Mouse (Mus musculus) ES-E14 (cell line): Measurements from ENCODE around the gene Gna12. TPM values are rescaled to one million over a fixed set of nuclear protein-coding genes. Genes with fewer than 3 reads are reported as not detected.

ENCODE experiments used
- DNase-seq: peaks from one replicate; pipeline ENCODE4 v3.0.0-alpha.2; 2013; ENCODE audit warnings: low read depth, low spot score
- H3K27ac ChIP-seq: 2 replicates; pipeline ENCODE4 v1.5.1; 2012; ENCODE audit warnings: low read depth, mild to moderate bottlenecking, low read length, moderate library complexity, mixed read lengths; ENCODE audit not compliant: poor library complexity, insufficient read depth, severe bottlenecking
- H3K36me3 ChIP-seq: 2 replicates; pipeline ENCODE4 v1.6.1; 2012; ENCODE audit warnings: mild to moderate bottlenecking, low read length, moderate library complexity, mixed read lengths; ENCODE audit not compliant: control insufficient read depth, poor library complexity, insufficient read depth, severe bottlenecking
- H3K4me1 ChIP-seq, 2 experiments: fragments of 150-350 bp in 1 of 2; sonication (generic) in 1 of 2; 2 replicates each; pipeline ENCODE4 v1.6.1; 2012; ENCODE audit warnings: low read length in 2 of 2, mild to moderate bottlenecking in 1 of 2, mixed read lengths in 1 of 2; ENCODE audit not compliant: control insufficient read depth in 2 of 2, insufficient read depth in 2 of 2, poor library complexity in 1 of 2
- H3K4me3 ChIP-seq, 2 experiments: fragments of 150-350 bp in 1 of 2; sonication (generic) in 1 of 2; 2 replicates each; pipeline ENCODE4 v1.5.1; 2012; ENCODE audit warnings: low read length in 2 of 2, low read depth in 1 of 2, mild to moderate bottlenecking in 1 of 2, mixed read lengths in 1 of 2; ENCODE audit not compliant: insufficient read depth in 1 of 2, poor library complexity in 1 of 2, severe bottlenecking in 1 of 2
- H3K9ac ChIP-seq: 2 replicates; pipeline ENCODE4 v1.6.1; 2012; ENCODE audit warnings: low read depth, mild to moderate bottlenecking, low read length, mixed read lengths; ENCODE audit not compliant: poor library complexity, insufficient read depth, severe bottlenecking
- H3K9me3 ChIP-seq: fragments of 150-350 bp; sonication (generic); 2 replicates; pipeline ENCODE4 v1.6.1; 2012; ENCODE audit warnings: low read depth, mild to moderate bottlenecking, low read length; ENCODE audit not compliant: control insufficient read depth, insufficient read depth
- CHD2 ChIP-seq: IDR thresholded peaks from 2 replicates; pipeline ENCODE4 v1.6.1; 2014; ENCODE audit warnings: mild to moderate bottlenecking, low read depth, low read length, inconsistent platforms
- HCFC1 ChIP-seq: IDR thresholded peaks from 2 replicates; pipeline ENCODE4 v1.6.1; 2012; ENCODE audit warnings: low read length, inconsistent platforms, borderline replicate concordance; ENCODE audit not compliant: insufficient read depth
- MAFK ChIP-seq: IDR thresholded peaks from 2 replicates; pipeline ENCODE4 v1.6.1; 2014; ENCODE audit warnings: mild to moderate bottlenecking, low read depth, low read length, inconsistent platforms; ENCODE audit not compliant: insufficient read depth
- ZC3H11A ChIP-seq: IDR thresholded peaks from 2 replicates; pipeline ENCODE4 v1.6.1; 2012; ENCODE audit warnings: low read depth, mild to moderate bottlenecking, inconsistent platforms, low read length, borderline replicate concordance
- ZNF384 ChIP-seq: IDR thresholded peaks from 2 replicates; pipeline ENCODE4 v1.6.1; 2012; ENCODE audit warnings: low read depth, low read length, inconsistent platforms
- in situ Hi-C, 2 experiments: fragments of 600-800 bp; cut with MboI; formaldehyde crosslinking; loops; one replicate each; pipeline ENCODE4 v1.15.1; 2025; ENCODE audit warnings: low sequenced_read_pairs in 2 of 2, inconsistent platforms in 1 of 2; ENCODE audit not compliant: unreplicated experiment in 2 of 2
- total RNA-seq: library from RNA; depleted of rRNA; stranded (reverse); fragments of 300-350 nt; gene quantifications from 2 replicates; pipeline ENCODE4 v1.2.3, GENCODE M21; 2012; rRNA removed

The Gna12 gene
- total RNA-seq, 1 experiment: 50.4 TPM

DNA sequence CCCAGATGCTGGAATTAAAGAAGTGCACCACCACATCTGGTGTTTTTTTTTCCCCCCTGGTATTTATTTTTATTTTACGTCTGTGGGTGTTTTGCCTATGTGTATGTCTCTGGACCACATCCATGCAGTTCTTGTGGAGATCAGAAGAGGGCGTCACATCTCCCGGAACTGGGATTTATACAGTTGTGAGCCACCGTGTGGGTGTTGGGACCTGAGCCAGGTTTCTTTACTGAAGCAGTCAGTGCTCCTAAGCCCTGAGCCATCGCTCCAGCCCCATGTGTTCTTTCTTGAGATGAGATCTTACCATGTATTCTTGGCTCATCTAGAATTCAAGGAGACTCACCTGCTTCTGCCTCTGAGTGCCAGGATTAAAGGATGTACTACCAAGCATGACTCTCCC lies 119.2 kb downstream of the Gna12 start:
- in situ Hi-C loops: no loop called here
- no peaks in the 10 kb centered on the region for H3K9me3 ChIP-seq
- no peak overlapping the region for H3K4me3 ChIP-seq
- H3K27ac ChIP-seq: no peak overlapping the region
- H3K9ac ChIP-seq: no peak overlapping the region
- no peaks in the 10 kb centered on the region for H3K4me1 ChIP-seq
- TF ChIP-seq ZC3H11A (no peak), HCFC1 (no peak), ZNF384 (no peak), CHD2 (no peak), MAFK (no peak)
- no peak for DNase-seq
- peaks cover 42% of the 10 kb centered on the region for H3K36me3 ChIP-seq

DNA sequence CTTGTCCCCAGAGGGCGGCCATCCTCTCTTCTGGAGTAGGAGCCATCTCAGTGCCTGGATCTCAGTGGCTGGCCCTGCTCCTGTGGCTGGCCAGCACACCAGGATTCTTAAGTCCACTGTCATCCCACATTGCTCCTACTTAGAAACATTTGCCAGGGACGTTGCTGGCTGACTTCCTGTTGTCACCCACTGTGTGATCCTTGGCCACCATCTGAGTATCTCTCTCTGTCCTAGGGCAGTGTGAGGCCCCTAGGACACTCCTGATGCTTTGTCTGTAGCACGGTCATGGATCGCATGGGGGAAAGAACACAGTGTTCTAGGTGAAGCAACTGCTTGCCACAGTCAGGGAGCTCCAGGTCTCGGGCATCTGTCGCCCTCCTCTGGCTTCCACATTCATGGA lies 119.9 kb downstream of the Gna12 start:
- Histone ChIP-seq H3K27ac (no peak overlapping the region), H3K9ac (no peak overlapping the region), H3K4me1 (no peaks in the 10 kb centered on the region), H3K36me3 (peaks cover 38% of the 10 kb centered on the region), H3K9me3 (no peaks in the 10 kb centered on the region), H3K4me3 (no peak overlapping the region)
- TF ChIP-seq ZNF384 (no peak), CHD2 (no peak), ZC3H11A (no peak), MAFK (no peak), HCFC1 (no peak)
- no peak for DNase-seq
- in situ Hi-C loops: no loop called here

Other genes with a start within 250 kb of the Gna12 start
- gene Lfng, start 223.1 kb downstream of the Gna12 start, total RNA-seq: 13.3 and 28.1 TPM in 2 replicates
- 14.9 and 18.6 TPM in 2 replicates for gene Ttyh3, start 181.4 kb downstream of the Gna12 start, total RNA-seq
- 9.9 and 14.7 TPM in 2 replicates for gene Iqce, start 128.1 kb downstream of the Gna12 start, total RNA-seq
- gene Brat1, start 125.4 kb downstream of the Gna12 start, total RNA-seq: 19.4 and 21.2 TPM in 2 replicates
- gene Amz1, start 106.3 kb downstream of the Gna12 start, total RNA-seq: 5.3 and 5.6 TPM in 2 replicates
- gene Card11, start 170.2 kb upstream of the Gna12 start, total RNA-seq: 0.42 and 1.2 TPM in 2 replicates